Mouse (Mus musculus): ENCODE data around the gene Onecut1. TPM values are rescaled to one million over a fixed set of nuclear protein-coding genes. Genes with fewer than 3 reads are reported as not detected.

Onecut1 gene
- total RNA-seq (2014; fragmentation: Nextera tagmentation) (not detected in 2 replicates), total RNA-seq (2017) (not detected in 2 replicates)

DNA sequence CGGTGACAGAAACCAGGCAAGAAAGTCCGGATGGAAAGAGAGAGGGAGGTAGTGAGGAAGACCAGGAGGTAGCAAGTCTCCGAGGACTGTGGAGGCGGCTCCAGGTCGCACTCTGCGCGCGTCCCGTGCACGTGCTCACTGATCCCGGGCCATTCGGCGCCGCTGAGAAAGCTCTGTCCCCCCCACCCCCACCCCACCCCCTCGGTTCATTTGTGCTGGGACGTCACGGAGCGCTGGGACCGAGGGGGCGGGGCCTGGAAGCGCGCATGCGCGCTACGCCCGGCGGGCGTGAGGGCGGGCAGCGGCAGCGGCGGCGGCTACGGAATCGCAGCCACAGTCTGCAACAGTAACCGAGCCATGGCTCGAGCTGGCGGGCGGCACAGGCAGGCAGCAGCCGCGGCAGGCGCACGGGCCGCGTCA is at the start of gene Onecut1:
Onecut1 (plus strand) TSS at position 361 of the 420 bp plus-strand sequence.
- no peak for ATAC-seq (replicated peaks; ENCODE audit: low FRiP score, low TSS enrichment, poor library complexity, severe bottlenecking)

DNA sequence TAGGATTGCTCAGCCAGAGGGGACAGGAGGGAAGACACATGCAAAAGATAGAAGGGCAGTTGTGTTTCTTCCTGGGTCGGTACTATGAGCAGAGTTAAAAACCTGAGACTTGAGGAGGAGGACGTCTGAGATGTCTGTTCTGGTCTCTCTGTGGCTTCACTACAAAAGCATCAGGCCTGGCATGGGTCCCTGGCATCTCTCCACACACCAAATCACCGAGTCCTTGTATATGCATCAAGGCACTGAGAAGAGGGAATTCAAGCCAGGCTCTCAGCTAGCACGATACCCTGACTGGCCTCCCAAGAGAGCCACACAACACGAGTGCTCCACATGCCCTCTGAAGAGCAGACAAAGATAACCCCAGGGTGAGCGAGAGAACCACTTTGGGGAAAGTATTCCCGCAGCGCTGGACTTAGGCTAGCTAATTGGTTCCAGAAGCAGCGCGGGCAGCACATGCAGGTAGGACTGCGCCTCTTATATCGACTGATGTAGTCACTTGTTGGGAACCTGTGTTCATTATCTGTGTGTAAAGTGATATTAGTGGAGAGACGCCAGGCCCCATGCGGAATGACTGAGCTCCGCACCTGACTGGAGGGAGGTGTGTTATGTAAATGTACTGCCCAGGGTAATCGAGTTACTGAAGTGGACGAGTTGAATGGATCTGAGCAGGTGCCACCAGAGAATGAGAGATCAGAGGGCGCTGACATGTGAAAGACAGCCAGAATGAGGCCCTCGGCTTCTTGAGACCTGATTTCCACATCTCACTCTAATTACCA is 41.8 kb upstream of the Onecut1 start:
- no peak for ATAC-seq (replicated peaks; ENCODE audit: low FRiP score, low TSS enrichment, poor library complexity, severe bottlenecking)

DNA sequence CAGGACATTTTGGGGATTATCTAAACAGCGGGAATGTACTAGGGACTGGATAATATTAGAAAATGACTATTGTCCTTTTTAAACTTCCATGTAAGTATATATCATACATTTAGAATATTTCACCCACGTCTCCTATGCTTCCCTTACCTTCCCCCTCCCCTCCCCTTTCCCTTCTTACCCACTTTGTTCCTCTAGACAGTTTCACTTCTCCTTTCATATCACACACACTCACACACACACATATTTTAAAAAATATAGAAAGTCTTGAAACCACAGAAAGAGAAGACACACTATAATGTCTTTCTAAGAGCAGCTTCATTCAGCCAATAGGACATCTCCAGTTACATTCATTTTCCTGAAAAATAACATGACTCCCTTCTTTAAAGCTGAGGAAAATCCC is 36.6 kb upstream of the Onecut1 start:
- no peak for ATAC-seq (replicated peaks; ENCODE audit: low FRiP score, low TSS enrichment, poor library complexity, severe bottlenecking)

DNA sequence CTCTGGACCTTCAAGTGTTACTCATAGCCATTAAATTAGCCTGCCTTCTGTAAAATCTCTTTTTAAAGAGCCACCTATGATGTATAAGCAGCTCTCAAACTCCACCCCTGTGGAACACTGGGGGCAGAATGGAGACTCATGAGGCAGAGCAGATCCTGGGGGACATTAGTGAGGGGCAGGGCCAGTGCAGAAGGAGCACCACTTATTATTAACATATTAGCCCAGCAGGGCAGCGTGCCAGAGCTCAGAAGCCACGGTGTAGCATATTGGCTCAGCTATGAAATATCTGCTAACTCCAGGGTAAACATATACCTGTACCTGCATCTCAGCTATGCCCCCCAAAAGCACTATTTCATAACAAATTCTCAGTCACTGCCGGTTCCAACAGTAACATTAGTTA is 32.5 kb upstream of the Onecut1 start:
- no peak for ATAC-seq (replicated peaks; ENCODE audit: low FRiP score, low TSS enrichment, poor library complexity, severe bottlenecking)

DNA sequence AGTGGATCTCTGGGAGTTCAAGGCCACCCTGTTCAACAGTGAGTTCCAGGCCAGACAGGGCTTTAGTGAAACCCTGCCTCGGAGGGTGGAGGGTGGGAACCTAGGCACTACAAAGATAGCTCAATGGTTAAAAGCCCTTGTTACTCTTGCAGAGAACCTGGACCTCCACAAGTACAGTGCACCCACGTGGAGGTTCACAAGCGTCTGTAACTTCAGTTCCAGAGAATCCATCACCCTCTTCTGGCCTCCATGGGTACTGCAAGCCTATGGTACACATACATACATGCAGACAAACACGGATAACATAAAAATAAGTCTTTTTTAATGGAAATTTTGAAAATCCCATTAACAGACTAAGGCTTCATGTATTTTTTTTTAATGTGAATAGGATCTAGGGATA is 18.8 kb upstream of the Onecut1 start:
- no peak for ATAC-seq (replicated peaks; ENCODE audit: low FRiP score, low TSS enrichment, poor library complexity, severe bottlenecking)

DNA sequence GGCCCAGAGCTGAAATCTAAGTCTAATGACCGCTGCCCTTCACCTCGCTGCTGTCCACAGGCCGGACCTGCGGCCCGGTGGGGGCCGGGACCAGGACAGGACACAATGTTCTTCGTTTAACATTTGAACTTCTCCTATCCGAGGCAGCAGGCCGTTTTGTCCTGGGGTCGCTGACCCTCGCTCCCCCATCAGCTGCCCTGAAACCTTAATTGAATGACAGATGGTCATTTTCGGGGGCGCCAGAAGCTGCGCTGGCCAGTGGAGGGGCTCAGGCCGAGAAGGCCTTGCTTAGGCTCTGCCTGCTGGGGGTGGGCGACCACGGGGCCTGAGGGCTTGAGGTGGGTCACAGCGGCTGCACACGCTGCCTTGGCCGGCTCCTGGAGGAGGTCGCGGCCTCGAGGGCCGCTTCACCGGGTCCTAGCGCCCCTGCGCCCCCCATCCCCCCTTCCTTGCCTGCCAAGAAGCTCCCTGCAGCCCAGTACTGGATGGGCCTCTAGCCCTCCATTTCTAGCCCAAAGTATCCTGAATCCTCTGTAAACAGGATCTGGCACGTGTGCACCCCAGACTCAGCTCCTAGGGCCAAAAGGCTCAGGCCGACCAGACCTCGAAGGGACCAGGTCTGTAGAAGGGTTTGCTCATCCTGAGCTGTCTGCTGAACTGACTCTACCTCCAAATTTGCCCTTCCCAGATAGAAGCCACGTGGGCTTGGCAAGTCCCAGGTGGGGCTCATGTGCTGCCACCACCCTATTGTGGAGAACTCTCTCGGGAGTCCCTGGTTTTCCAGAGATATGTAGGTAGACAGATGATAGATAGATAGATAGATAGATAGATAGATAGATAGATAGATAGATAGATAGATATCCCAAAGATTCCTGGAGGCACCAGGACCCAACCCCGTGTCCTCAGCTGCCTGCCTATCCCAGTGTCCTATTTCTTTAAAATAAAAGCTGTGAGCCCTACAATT is 14.6 kb upstream of the Onecut1 start:
- ATAC-seq (replicated peaks; ENCODE audit: low FRiP score, low TSS enrichment, poor library complexity, severe bottlenecking): no peak

DNA sequence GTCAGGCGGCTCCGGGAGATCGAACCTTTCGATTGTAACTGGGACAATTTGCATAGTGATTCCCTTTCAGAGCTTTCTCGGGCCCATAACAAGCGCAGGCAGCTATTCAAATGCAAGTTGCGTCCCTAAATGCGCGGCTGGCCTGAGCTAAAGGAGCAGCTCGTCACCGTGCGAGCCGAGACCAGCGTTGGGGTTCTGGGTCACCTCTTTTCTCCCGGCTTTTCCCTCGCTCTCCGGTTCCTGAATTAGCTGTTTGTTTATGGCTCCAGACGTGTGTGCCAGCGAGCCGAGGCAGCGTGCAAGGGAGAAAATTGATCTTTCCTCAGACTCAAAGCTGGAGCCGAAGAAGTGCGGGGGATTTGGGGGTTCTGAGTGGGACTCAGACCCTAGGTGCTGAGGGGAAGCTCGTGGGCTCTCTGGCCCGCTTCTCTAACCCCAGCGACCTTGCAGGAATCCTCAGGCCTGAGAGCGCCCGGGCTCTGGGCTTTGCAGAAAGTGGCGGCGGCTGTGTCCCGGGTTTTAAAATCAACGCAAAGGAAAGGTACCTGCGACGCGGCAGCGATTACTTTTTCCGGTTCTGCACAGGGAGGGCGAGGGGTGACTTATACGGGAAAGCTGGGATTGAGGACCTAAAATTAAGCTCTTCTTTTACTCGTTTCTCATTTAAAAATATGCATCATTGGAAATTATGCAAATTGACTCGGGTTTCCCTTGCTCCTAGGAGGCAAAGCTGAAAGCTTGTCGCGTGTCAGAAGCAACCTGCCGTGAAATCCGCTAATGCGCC is 13.1 kb upstream of the Onecut1 start:
- no peak for ATAC-seq (replicated peaks; ENCODE audit: low FRiP score, low TSS enrichment, poor library complexity, severe bottlenecking)

DNA sequence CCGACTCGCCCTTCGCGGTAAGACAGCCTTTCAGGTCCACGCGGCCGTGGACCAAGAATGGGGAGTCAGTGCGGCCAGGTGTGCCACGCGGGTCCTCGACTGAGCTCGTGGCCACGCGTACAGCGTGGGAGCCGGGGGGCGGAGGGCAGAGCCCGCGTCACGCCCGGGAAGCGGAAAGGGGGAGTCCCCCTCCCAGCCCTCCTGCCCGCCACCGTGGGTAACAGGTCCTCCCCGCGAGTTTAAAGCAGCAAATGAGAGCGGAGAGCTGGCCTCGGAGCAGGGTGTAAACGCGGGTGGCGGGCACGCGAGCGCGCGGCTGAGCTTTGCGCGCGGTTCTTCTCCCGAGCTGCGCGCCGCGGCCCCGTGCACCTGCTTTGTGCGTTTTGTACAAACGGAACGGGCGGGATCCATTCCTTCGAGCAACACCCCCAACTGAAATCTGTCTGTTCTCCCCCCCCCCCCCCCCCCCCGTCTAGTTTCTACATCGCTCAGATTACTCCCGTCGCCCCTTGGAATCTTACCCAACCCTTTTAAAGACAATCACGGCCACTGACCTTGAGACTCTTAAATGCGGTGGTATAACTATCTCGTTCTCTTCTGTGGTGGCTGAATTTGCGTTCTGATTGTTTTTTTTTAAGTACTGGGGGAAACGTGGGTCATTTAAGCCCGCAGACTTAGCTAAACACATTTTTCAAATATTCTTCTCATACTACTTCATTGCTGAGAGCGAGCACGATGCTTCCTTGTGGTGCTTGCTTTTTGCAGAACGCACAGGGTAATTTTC is 12.3 kb upstream of the Onecut1 start:
- no peak for ATAC-seq (replicated peaks; ENCODE audit: low FRiP score, low TSS enrichment, poor library complexity, severe bottlenecking)

DNA sequence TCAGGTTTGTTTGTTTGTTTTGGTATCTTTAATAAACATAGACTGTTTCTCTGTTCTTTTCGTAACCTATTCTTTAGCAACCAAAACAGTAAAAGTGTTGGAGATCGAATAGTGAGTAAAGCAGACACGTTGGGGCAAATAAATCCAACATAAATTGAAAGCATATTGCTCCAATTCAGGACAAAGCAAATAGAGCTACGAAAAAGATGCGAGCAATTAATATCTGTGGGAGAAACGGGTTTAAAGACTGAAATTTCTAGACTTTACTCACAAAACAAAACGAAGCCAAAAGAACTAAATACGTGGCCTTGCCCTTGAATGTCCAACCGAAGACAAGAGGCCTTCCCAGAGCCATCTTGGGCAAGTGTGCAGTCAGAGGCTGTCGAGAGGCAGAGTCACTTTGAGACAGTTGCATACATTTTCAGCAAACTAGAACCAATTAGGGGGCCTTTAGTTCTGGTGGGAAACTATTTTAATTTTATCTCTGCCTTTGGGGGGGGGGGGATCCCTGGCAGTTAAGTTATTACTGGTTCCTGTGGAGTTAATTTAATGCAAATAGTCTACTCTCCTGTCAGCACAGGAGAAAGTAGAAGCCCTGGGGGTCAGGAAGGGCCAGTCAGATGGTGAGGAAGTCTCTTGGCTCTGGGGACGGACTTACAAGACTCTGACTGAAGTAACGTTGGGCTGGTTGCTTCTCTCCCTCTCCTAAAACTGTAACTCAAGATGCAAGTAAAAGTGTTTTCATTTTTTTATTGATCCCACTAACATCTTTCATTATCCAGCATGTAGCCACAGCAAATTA is 11.5 kb upstream of the Onecut1 start:
- no peak for ATAC-seq (replicated peaks; ENCODE audit: low FRiP score, low TSS enrichment, poor library complexity, severe bottlenecking)

DNA sequence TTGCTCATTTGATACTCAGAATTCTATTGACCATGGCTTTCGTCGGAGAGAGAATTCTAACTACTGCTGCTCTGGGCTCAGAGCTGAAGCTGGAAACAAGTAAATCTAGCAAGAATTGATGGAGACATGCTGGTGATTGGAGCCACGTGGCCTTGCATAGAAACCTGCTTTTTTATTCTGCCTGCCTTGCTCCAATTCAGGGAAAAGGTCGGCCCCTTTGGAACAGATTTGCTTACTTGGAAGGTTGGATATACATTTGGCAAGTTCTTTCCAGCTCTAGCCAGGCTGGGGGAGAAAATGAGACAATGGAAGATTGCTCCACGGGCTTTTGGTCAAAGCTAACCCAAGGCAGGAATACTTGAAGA is 11.0 kb upstream of the Onecut1 start:
- ATAC-seq (replicated peaks; ENCODE audit: low FRiP score, low TSS enrichment, poor library complexity, severe bottlenecking): no peak

DNA sequence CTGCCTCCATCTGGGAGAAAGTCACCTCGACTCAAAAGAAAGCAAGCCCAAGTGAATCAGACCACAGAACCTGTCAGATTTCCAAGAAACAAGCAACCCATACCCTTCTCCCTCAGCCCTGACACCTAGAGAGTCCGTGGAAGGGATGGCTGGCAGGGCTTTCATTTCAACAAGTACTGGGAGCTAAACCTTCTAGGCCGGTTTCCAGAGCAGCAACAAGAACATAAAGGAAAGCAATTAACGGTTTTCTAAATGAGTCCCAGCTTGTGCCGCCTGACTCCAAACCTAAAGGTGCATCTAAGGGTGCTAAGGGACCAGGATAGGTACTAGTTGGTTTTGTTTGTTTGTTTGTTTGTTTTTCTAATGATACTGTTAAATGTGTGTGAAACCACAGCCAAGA is 10.1 kb upstream of the Onecut1 start:
- ATAC-seq (replicated peaks; ENCODE audit: low FRiP score, low TSS enrichment, poor library complexity, severe bottlenecking): no peak

DNA sequence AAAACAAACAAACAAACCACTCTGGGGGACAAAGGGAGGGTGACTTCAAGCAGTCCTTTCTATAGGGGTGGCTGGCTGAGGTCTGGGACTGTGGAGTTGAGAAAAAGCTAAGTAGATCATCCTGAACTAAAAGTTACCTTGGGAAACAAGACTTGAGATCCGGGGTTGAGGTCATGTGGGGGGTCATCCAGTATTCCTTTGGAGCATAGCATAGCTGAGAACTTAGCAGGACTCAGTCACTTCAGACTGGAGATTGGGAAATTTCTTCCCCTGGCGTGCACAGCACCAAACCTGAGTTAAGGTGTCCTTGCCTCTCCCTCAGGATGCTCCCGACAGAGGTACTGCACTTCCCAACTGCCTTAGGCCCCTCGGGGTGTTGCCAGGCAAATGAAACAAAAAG is 9.4 kb upstream of the Onecut1 start:
- no peak for ATAC-seq (replicated peaks; ENCODE audit: low FRiP score, low TSS enrichment, poor library complexity, severe bottlenecking)

DNA sequence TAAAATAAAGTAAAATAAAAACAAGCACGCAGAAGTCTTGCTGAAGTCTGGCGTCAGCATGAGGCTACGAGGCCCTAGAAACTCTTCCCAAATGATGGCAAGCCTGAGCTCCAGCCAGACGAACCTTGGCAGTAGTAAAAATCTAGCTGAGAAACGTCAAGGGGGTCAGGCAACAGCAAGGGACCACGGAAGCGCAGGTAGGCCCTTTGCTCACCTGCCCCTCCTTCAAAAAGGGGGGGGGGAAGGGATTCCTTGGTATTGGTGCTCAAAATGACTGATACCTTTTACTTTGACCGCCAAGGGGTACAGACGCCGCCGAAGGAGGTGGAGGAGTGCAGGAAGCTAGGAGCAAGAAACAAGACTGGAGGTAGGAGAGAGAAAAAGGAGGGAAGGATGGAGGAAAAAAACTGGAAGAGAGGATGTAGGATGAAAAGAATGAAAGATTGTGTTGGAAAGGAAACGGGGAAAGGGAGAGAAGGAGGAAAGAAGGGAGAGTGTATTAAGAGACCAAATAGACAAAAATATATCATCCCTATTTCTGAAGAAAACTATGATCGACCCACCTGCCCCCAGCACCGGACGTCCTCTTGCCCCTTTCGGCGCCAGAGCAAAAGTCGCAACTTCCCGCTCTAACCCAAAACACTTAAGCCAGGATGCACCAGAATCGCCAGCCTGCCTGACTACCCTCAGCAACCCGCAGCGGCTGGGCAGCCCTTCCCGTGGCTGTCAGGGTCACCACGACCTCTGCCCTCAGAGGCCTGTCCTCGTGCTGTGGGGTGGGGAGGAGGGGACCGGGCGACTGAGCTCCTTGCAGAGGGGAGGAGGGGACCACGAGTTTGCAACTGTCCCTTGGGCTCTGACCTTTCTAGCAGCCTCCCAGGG is 8.3 kb upstream of the Onecut1 start:
- no peak for ATAC-seq (replicated peaks; ENCODE audit: low FRiP score, low TSS enrichment, poor library complexity, severe bottlenecking)

DNA sequence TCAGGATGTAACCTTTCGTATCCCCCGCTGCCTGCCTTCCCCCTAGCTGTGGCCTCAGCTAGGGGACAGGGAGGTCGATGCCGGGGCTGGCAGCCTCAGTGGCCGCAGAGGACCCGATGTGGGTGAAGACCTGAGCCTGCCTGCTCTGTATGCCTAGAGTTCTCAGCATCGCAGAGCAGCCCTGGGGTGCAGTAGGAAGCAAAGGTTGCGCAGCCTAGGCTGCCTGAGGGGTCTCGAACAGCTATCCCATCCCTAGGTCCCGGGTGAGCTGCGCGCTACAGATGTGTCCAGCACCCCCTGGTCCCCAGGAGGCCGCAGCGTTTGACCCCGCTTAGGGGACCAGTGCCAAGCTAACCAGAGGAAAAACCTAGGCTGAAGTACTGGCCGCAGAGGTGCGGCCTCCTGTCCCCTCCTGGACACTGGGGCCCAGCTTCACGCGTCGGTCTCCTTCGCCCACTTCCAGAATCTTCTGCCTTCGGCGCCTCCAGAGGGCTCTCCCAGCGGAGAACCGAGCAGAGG is 7.6 kb upstream of the Onecut1 start:
- ATAC-seq (replicated peaks; ENCODE audit: low FRiP score, low TSS enrichment, poor library complexity, severe bottlenecking): no peak

DNA sequence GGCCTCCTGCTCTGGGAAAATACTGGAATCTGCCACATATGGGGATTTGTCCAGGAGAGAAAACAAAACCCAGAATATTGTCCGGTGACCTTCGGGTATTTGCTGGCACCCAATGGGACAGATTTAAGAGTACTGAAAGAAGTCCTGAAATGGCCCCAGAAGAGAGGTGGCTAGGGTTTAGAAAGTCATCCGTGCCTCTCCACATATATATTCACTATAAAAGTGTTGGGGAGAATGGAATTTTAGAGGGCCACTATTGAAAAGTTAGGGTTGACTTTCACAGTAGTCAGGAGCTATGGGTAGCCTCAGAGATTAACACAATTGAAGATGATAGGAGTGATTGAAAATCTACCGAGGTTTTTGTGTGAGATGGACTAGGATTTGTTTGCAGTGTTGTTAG is 6.3 kb upstream of the Onecut1 start:
- no peak for ATAC-seq (replicated peaks; ENCODE audit: low FRiP score, low TSS enrichment, poor library complexity, severe bottlenecking)

DNA sequence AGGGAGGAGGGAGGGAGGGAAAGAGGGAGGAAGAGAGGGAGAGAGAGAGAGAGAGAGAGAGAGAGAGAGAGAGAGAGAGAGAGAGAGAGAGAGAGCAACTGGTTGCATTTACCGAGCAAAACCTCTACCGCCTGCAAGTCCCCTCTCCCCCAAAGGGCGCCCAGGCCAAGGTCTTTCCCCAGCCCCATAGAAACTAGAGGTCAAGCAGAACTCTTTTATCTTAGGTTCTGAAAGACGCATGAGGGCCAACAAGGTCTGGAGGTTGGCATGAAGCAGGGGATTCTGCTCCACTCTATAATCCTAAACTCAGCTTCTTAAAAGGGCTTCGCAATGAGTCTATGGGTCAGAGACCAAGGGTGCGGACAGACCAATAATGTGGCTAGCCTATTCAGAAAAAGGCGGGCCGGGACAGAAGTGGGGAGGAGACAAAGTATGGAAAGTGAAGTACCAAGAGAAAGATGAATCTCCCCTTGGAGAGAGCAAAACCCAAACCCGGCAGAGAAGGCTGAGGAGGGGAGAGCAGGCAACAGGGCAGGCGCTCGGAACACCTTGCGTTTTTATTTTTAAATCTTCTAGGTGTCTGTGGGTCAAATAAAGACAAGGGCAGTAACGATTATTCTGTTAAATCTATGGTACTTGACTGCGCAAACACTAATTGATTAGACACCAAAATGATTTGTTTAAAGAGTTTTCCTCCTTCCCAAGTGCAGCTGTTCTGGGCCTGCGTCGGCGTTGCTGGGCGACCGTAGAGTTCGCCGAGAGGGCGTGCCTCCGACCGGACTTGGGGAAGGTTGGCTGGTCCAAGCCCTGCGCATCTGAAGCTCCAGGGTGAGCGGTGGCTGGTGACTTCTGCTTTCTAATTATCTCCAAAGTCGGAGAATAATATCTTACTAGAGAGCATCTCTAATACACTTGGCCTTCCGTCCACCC is 4.9 kb upstream of the Onecut1 start:
- no peak for ATAC-seq (replicated peaks; ENCODE audit: low FRiP score, low TSS enrichment, poor library complexity, severe bottlenecking)
